Mouse (Mus musculus) ovary, postnatal 36 days (tissue): Measurements from ENCODE around the gene Cdh13.

Experiments used
- DNase-seq: peaks from one replicate; pipeline ENCODE4 v3.0.0; 2022; ENCODE audit warnings: low spot score, mixed read lengths

Cdh13 gene

DNA sequence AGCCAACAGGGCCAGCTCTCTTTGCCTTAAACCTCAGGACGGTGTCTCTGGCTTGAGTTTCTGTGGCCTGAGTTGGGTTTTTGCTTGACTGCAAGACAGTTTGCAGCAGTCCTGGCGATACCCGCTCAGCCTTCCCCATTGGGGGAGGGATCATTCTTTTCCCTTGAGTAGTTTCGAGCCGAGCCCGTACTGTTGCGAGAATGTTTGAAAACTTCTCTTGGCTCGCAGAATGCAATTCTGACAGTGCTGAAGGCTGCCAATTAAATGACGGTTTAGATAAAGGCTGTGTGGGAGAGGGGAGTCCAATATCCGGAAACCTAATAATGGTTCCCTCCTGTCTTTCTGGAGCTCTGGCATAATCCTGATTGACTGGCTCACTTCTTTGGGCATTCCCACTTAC lies 23.4 kb downstream of the Cdh13 start:
- no peak for DNase-seq

DNA sequence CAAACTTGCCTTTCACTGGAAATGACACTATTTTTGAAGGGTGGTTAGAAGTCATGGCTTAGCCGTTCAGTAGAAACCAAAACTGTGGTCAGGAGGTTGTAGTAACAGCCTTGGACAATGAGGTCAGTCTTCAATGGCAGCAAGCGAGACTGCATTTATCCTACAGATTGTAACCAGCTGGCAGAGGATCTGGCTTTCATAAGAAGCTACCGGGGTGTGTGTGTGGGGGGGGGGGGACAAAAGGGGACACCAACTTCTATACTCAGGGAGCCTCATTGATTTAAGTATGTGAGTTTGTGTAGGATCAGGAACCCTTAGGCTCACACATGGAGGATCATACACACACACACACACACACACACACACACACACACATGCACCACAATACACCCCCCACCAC lies 25.6 kb downstream of the Cdh13 start:
- DNase-seq: no peak

DNA sequence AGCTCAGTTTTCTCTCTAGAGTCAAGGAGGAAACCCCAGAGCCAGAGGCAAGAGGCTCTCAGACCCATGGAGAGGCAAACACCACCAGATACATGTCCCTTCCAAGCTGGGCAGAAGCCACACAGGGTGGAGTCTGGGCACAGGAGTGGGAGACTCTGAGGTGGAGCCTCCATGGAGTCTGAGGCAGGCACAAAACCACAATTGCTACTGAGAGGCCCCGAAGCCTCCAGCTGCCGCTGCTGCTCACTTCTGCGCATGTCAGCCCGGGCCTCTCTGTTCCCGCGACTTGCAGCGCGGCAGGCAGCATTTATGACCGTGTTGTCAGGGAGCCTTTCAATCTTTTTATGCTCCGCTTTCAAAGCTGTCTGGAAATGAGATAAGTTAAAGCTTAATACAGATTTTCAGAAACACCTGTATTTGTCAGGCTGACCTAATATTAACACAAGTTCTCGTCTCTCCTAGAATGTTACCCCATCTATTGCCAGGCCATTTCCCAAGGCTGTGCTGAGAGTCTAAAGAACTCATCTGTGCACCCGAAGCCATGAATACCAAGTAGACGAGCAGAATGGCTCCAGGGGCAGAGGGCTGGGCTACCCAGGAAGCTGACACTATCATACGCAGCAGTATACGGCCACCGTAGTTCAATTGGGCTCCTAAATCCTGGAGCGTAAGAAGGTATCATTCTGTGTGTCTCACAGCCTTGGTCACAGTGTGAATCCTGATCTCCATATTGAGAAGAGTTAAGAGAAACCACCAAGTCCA lies 30.1 kb downstream of the Cdh13 start:
- no peak for DNase-seq

- DNase-seq: no peak
Measured at GRCm38 (mm10) chr8:118314188-118314563, 30.6 kb downstream of the Cdh13 start.

DNA sequence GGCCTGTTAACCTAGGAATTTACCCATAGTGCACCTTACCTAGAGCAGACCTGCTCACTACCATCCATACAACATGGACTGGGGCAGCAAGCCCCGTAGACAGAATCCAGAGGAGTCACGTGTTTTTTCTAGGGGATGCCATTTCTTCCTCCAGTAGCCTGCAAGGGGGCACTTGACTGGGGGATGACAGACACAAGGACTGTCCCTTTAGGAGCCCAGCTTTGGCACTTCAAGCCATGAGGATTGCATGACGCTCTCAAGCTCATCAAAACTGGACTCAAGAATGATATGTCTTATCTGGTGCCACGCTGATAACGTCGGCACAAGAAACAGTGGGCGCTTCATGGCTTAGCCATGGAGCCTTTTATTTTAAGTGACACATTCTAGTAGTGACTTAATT lies 31.4 kb downstream of the Cdh13 start:
- no peak for DNase-seq

DNA sequence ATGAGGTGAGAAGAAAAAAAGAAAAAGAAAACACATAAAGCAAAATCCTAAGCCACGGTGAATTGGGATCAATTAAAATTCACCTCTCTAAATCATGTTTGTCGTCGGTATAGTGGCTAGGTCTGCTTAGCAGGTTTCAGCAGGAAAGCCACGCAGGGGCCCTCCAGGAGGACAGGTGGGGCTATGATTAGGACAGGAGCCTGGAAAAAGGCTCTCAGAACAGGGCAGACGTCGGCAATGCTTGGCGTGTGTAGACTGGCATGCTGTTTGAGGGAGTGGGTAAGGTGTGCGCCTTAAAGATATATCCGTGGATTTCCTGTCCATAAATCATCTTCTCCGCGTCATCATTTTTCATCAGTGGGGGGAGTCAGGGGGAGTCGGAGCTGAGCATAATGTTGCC lies 32.9 kb downstream of the Cdh13 start:
- DNase-seq: no peak

DNA sequence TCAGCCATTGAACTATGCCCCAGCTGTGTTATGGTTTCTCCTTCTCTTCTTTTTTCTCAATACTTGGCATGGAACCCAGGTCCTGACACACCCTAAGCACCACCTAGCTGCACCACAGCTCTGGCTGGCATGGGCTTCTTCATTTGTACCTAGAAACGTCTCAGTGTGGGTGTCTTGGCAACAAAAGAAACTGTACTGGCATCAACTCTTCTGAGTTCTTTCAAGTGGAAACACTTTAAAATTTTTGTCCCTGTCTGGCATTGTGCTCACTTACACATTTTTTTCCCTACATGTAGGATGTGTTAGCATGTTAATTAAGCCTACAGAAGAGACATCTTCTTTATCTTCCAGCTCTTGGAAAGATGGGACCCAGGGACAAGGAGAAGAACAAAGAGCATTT lies 37.0 kb downstream of the Cdh13 start:
- DNase-seq: no peak

- DNase-seq: no peak
Measured at GRCm38 (mm10) chr8:118323421-118323820, 39.9 kb downstream of the Cdh13 start.

DNA sequence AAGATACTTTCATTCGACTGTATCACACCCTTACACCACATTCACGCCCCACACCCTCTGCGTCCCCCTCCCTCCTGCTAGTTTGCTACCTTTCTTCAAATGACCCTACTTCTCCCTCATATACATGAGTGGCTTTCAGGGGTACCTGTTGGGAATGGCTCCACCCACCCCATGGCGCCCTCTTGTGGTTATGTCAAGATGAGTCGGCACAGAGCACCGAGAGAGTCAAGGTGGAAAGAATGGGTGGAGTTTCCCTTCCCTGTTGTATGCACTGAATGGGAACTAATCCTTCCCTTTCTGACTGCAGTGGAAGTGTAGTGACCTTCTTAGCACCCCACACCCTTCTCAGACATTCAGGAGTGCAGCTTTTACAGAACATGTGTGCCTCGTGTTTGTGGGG lies 51.4 kb downstream of the Cdh13 start:
- DNase-seq: no peak

DNA sequence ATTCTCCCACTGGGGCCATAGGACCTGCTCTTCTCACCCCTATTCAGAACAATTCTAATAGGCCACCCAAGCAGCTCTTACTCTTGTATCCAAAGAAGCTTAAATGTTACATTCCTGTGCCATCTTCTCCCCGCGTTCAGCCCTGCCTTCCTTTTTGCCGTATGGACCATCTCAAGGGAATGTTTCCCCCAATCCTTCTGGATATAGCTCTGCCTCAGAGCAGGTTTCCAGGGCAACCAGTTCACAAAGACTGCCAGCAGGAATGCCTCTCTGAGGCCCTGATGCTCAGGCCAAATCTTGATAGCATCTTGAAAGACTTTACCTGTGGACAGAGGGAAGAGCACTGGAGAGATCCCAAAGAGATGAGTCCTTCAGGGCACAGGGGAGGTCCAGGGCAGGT lies 56.2 kb downstream of the Cdh13 start:
- no peak for DNase-seq

DNA sequence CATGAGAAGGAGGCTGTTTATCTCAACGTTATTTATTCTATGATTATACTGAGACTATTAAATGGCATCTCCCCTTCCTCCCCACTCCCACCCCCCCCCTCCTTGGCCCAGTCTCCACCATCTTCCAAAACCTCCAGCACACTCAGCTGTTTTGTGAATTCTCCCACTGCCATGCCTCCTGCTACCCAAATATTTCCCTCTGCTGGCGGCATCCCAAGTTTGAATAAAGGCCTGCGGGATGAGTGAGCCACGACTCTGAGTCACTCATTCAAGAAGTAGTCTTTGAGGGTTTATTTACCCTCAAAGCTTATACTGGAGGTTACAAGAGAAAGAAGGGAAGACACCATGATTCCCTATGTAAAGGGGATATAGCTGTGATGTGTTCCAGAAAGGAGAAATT lies 59.7 kb downstream of the Cdh13 start:
- DNase-seq: no peak

DNA sequence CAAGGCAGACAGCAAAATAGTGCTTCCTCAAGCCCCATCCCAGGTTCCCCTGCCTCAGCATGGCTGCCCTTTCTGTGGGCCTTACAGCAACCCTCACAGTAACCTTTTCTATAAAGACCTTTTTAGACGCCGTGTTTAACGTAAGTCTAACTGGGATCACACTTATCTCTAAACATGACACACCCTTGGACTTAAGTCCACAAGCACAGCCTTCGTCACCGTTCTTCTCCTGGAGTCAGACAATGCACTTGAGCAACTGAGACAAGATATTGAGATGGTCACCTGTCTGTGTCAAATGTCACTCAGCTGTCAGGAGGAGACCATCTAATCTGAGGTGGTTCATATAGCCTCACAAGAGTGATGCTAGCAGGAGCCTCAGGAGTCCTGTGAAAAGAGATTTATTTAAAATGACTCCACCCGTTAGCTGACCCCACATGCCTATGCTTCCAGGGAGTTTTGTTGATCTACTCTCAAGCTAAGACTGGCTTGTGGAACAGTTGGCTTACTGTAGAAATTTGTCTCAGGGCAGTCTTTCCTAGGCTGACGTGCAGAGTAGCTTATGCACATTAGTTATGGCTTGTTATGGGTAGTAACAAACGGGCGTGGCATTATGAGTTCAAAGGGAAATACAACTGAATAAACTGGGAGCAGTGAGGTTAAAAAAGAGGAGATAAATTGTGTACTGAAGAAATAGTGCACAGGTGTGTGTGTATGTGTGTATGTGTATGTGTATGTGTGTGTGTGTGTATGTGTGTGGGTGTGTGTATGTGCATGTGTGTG lies 65.4 kb downstream of the Cdh13 start:
- DNase-seq: no peak

DNA sequence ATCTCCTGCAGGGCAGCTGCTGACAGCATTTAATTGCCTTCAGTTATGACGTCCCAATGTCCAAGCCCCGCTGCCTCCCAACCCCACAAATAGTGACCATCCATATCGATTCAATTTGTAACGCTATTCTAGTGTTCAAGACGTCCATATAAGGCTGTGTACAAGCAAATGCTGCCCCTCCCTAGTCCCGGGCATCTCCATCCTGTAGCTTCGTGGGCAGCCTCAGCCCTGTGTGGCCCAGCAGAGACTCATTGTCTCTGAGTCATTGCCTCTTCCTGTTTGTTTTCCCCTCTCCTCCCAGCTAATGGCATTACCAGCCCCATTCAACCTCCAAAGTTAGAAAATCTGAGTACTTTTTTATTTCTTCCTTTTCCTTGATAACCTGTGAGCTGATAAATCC lies 66.6 kb downstream of the Cdh13 start:
- DNase-seq: no peak

DNA sequence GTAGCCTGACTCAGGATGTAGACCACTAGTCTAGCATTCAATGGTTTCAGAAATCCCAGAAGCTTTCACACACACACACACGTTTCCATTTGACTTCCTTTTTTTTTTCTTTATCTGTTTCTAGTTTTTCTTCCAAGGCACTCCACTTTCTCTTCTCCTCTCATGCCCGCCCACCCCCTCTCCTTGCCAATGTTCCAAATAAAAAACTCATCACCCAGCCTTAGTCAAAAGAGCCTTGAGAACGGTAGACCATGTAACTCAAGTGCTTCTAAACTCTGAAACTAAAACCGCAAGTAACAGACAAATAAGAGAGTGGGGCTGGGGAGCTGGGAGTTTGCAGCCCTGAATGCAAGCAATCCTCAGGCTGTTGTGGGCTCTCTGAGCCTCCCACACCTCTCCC lies 69.5 kb downstream of the Cdh13 start:
- DNase-seq: no peak

DNA sequence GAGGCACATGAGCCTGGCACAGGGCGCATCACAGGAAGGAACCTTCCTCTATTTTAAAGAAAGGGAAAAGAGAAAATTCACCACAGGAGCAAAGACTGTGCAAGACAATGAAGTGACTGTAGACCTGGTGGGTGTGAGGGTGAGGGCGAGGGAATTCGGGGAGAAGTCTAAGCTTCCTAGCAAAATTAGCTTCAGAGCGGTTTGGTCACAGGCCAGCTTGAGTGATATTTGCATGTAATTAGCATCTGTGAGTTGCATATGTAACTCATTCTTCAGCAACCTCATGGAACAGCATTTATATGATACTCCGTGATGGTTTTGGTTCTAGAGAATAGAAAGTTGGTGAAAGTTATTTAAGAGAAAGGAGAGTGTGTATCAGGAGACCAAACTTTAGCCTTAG lies 73.5 kb downstream of the Cdh13 start:
- DNase-seq: no peak

GRCm38 (mm10) chr8:118357596-118357995 lies 74.1 kb downstream of the Cdh13 start:
- no peak for DNase-seq

DNA sequence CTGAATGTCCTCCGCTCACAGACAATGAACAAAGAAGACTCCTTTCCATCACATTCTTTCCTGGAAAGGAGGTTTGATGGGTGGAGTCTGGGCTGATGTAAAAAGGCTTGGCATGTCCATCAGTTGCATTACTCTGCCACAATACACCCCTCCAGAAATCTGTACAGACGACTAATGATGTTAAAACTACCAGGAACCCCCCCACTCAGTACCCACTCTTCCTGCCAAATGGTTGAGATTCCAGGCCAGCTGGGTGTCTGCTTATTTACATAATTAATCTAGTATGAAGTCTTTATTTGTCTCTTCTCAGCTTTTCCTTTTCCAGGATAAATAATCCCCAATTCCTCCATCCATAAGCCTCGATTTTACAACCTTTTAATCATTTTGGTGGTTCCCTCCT lies 80.2 kb downstream of the Cdh13 start:
- no peak for DNase-seq

GRCm38 (mm10) chr8:118373092-118373491 lies 89.6 kb downstream of the Cdh13 start:
- DNase-seq: no peak

DNA sequence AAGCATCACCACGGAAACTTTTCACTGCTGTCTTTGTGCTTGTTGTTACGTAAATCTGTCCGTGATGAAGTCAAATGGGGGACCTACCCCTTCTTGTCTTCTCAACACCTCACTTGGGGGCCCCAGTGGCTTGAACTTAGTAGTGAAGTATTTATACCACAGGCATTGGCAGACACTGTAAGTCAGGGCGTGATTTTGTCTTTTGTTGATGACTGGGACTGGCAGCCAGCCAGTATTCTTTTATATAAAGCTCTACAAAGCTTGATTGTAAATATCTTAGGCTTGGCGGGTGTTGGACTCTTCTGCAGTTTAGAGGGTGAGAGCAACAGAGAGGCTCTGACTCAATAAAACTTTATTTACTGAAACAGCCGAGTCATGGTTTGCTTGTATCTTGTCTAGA lies 91.2 kb downstream of the Cdh13 start:
- no peak for DNase-seq

- DNase-seq: no peak
Measured at GRCm38 (mm10) chr8:118376791-118377190, 93.3 kb downstream of the Cdh13 start.

DNA sequence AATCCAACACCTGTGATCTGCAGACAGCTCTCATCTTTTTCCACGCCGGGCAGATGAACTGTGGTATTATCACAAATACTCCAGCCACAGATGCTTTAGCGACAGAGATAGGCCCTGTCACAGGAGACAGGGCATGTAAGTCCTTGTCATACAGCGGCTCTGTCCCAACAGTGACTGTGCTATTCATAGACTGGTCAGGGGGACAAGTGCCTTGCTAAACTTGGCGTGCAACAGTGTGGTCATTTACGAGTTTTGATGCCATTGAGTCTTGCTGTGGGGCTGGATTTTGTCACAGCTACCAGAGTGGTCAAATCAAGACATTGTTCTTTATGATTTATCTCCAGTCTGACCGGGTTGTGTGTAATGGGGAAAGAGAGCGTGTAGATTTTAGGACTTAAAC lies 95.5 kb downstream of the Cdh13 start:
- no peak for DNase-seq

GRCm38 (mm10) chr8:118379657-118380056 lies 96.1 kb downstream of the Cdh13 start:
- DNase-seq: no peak

DNA sequence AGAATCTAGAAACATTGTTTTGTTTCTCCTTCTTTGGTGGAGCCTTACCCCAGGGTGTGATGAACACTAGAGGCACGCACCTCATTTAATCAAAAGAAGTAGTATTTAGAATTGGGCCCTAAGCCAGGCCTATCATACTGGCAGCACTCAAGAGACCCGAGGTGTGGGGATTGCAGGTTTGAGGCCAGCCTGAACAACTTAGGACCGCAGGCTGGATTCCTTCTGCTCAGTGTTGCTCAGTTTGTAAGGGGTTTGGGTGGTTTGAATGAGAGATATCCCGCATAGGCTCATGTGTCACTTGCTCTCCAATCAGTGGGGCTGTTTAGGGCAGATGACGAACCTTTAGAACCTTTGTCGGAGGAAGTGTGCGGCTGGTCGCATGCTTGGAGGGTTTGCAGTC lies 96.5 kb downstream of the Cdh13 start:
- DNase-seq: no peak

DNA sequence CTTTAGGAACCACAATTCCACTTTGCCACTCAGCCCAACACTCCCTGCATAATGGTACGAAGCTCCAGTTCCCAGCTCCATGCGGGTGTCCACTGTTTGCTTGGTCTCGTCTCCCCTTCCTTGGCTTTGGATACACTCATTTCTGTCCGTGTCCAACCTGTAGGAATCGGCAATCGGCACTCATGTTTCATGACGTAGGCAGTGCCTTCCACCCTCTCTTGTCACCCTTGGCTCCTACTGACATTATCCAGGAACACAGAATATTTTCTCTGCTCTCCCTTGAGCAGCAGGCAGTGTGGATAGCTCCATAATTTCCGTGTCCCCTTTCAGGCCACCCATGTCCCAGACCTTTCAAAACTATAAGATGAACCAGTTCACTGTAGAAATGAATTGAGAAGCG lies 97.2 kb downstream of the Cdh13 start:
- no peak for DNase-seq
